20 mouse cellular contexts compared by ENCODE assay signal in the genomic region with DNA sequence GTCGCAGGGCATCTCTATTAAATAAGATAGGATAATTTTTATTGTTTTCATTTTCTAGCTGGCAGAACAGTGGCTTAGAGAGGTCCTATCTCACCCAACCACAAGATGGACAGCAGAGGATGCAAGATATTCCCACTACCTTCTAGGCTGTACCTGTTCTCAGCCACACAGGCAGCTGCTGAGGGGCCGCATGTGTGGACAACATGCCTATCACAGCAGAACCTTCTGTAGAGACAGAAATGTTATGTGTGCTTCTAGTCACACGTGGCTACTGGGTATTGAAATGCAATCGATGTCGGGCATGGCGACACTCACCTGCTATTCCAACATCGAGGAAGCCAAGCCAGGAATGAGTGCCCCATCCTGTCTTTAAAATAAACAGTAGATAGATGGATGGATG.
DNase-seq lines count a peak whose midpoint lies in the region; ATAC-seq and TF ChIP-seq lines count a peak whose summit lies in the region.
"Had no signal": no experiment of that assay in that cellular context is flagged by ENCODE, and none has a peak within 500 bp of the region (broad histone marks: within the 10 kb centered on the region; RNA-seq: fewer than 3 reads in every experiment).

No protein-coding gene starts in this region.

- TF ChIP-seq CTCF in layer of hippocampus, adult 2 months (conservative IDR thresholded peaks at IDR 0.05) = no peak

- peak overlapping the region; percentile 85 for H3K27ac ChIP-seq in layer of hippocampus, adult 2 months
- H3K27ac ChIP-seq: embryonic facial prominence, embryonic 12.5 days; embryonic facial prominence, embryonic 15.5 days; heart, embryonic 15.5 days; hindbrain, embryonic 13.5 days; intestine, embryonic 15.5 days had no signal

- DNase-seq in cerebellum, adult 11-12 months = peak; percentile 46
- peak; percentile 45 to 62 for DNase-seq in cerebellum, postnatal 25 days
- DNase-seq in cerebellum, postnatal 4 days (ENCODE audit: low spot score in 2 of 2) = no peak
- no peak for DNase-seq in layer of hippocampus, adult 2 months (ENCODE audit: low spot score in 2 of 2)
- no peak for DNase-seq in layer of hippocampus, adult 18-20 months (ENCODE audit: low spot score in 2 of 2)
- DNase-seq: adrenal gland, postnatal 10 days; adrenal gland, postnatal 36 days; B cell, adult 2 months; gastrocnemius, postnatal 10 days; gastrocnemius, postnatal 36 days; heart, postnatal 10 days; heart, postnatal 36 days; kidney, adult 11 months; kidney, adult 8-10 months had no signal

- ATAC-seq in cerebellum, adult (ENCODE audit: insufficient number of reproducible peaks, low FRiP score, low TSS enrichment) = no peak

- H3K4me3 ChIP-seq in layer of hippocampus, adult 2 months = no peak overlapping the region
- H3K4me3 ChIP-seq: embryonic facial prominence, embryonic 12.5 days; hindbrain, embryonic 13.5 days; intestine, embryonic 15.5 days had no signal

Comparison
In these comparisons a context has a peak if more than half of its experiments do, and no peak if none do; other contexts are left out.
1. DNase-seq: peak in cerebellum, adult 11-12 months (single experiment) and cerebellum, postnatal 25 days (2 of 2); none in cerebellum, postnatal 4 days (0 of 2), layer of hippocampus, adult 2 months (0 of 2) and layer of hippocampus, adult 18-20 months (0 of 2).